Mouse (Mus musculus) intestine, embryonic 14.5 days (tissue): ENCODE measurements around the gene Aars2. TPM values are rescaled to one million over a fixed set of nuclear protein-coding genes. Genes with fewer than 3 reads are reported as not detected.
A peak's percentile ranks its signal among the peaks of the same experiment; 100 is the strongest.

ENCODE experiments used
- ATAC-seq: fragments of 200-750 bp; cut with Nextera tagmentation; replicated peaks from 2 replicates; pipeline ENCODE4 v1.8.0; 2017; ENCODE audit warnings: low read depth, moderate number of reproducible peaks, moderate TSS enrichment, moderate library complexity; ENCODE audit not compliant: low FRiP score, low TSS enrichment
- DNase-seq: peaks from one replicate; pipeline ENCODE4 v3.0.0-alpha.2; 2018; ENCODE audit warnings: low spot score
- H3K27ac ChIP-seq: fragments of 300-500 bp; sonication (generic); 2 replicates; pipeline ENCODE4 v1.5.1; 2014; ENCODE audit warnings: low read depth, mild to moderate bottlenecking, control low read depth
- H3K27me3 ChIP-seq: fragments of 300-500 bp; sonication (generic); replicated peaks from 2 replicates; pipeline ENCODE4 v1.6.1; 2014; ENCODE audit warnings: low read length, control low read depth; ENCODE audit not compliant: control insufficient read depth, insufficient read depth
- H3K36me3 ChIP-seq: fragments of 300-500 bp; sonication (generic); 2 replicates; pipeline ENCODE4 v1.6.1; 2014; ENCODE audit warnings: low read length, control low read depth; ENCODE audit not compliant: control insufficient read depth, insufficient read depth
- H3K4me1 ChIP-seq: fragments of 300-500 bp; sonication (generic); replicated peaks from 2 replicates; pipeline ENCODE4 v1.6.1; 2014; ENCODE audit warnings: low read length, control low read depth, mixed read lengths; ENCODE audit not compliant: control insufficient read depth, insufficient read depth
- H3K4me2 ChIP-seq: fragments of 300-500 bp; sonication (generic); 2 replicates; pipeline ENCODE4 v1.6.1; 2014; ENCODE audit warnings: low read length
- H3K4me3 ChIP-seq: fragments of 300-500 bp; sonication (generic); 2 replicates; pipeline ENCODE4 v1.5.1; 2014; ENCODE audit warnings: low read depth, low read length, control low read depth, mixed read lengths
- H3K9ac ChIP-seq: fragments of 300-500 bp; sonication (generic); 2 replicates; pipeline ENCODE4 v1.6.1; 2014; ENCODE audit warnings: mild to moderate bottlenecking, low read length
- H3K9me3 ChIP-seq: fragments of 300-500 bp; sonication (generic); 2 replicates; pipeline ENCODE4 v1.6.1; 2016; ENCODE audit warnings: low read length, control low read depth; ENCODE audit not compliant: control insufficient read depth
- WGBS: fragments of 180-500 bp; shearing (Covaris S2); extraction: QIAGEN DNeasy Blood & Tissue Kit; methylation state at CpG from one replicate; pipeline ENCODE4 v1.1.7; 2014; 5-methylcytosine and 5-hydroxymethylcytosine counted together
- polyA plus RNA-seq: library from polyadenylated mRNA; unstranded; fragments of >200 nt; fragmentation: Nextera tagmentation; extraction: Ambion mirVana; gene quantifications from 2 replicates; pipeline ENCODE4 v1.2.1, GENCODE M21; 2014

Gene Aars2
- polyA plus RNA-seq, 1 experiment from 2014 or later, result 17.3 TPM

- Histone ChIP-seq H3K36me3 (peaks cover 14% of the 10 kb centered on the region), H3K9me3 (no peaks in the 10 kb centered on the region), H3K27ac (no peak overlapping the region), H3K4me2 (peak overlapping the region; percentile 50; the same call in 1 of the 2 replicates), H3K4me3 (no peak overlapping the region), H3K4me1 (peaks cover 6% of the 10 kb centered on the region; the same call in 1 of the 2 replicates), H3K9ac (no peak overlapping the region), H3K27me3 (no peaks in the 10 kb centered on the region)
- ATAC-seq (no peak), DNase-seq (no peak)
- WGBS, result 65% methylated on average over 6 of the region's 6 CpGs
These were observed 638 bp upstream of the Aars2 start for GRCm38 (mm10) chr17:45505941-45506465.

- Histone ChIP-seq H3K4me1 (peaks cover 4% of the 10 kb centered on the region; the same call in 1 of the 2 replicates), H3K9me3 (no peaks in the 10 kb centered on the region), H3K4me2 (no peak overlapping the region), H3K27me3 (no peaks in the 10 kb centered on the region), H3K27ac (no peak overlapping the region), H3K36me3 (peaks cover 21% of the 10 kb centered on the region), H3K4me3 (no peak overlapping the region), H3K9ac (no peak overlapping the region)
- ATAC-seq (no peak), DNase-seq (no peak)
- WGBS, result 92% methylated on average over 4 of the region's 4 CpGs
These were observed 4.2 kb downstream of the Aars2 start for GRCm38 (mm10) chr17:45510871-45511270.

GRCm38 (mm10) chr17:45511757-45512156 lies 5.1 kb downstream of the Aars2 start:
- H3K4me3 ChIP-seq, result no peak overlapping the region
- H3K4me1 ChIP-seq, result no peaks in the 10 kb centered on the region
- no peak overlapping the region for H3K9ac ChIP-seq
- H3K4me2 ChIP-seq, result no peak overlapping the region
- 86% methylated on average over 4 of the region's 4 CpGs for WGBS
- ATAC-seq, result no peak
- no peak overlapping the region for H3K27ac ChIP-seq
- peaks cover 24% of the 10 kb centered on the region for H3K36me3 ChIP-seq
- H3K9me3 ChIP-seq, result no peaks in the 10 kb centered on the region
- no peaks in the 10 kb centered on the region for H3K27me3 ChIP-seq
- no peak for DNase-seq

- ATAC-seq (0 out of 2 replicates have a peak, but pooled peaks have one; percentile 37), DNase-seq (no peak)
- no peak overlapping the region for H3K4me2 ChIP-seq
- no peaks in the 10 kb centered on the region for H3K27me3 ChIP-seq
- H3K4me3 ChIP-seq, result no peak overlapping the region
- H3K36me3 ChIP-seq, result peaks cover 35% of the 10 kb centered on the region
- no peaks in the 10 kb centered on the region for H3K4me1 ChIP-seq
- H3K9me3 ChIP-seq, result no peaks in the 10 kb centered on the region
- H3K27ac ChIP-seq, result no peak overlapping the region
- H3K9ac ChIP-seq, result no peak overlapping the region
- 51% methylated on average over 15 of the region's 15 CpGs for WGBS
These were observed 8.6 kb downstream of the Aars2 start for GRCm38 (mm10) chr17:45515204-45515726.

- Histone ChIP-seq H3K9ac (no peak overlapping the region), H3K4me3 (no peak overlapping the region), H3K27ac (no peak overlapping the region), H3K4me2 (no peak overlapping the region), H3K36me3 (peaks cover 36% of the 10 kb centered on the region), H3K27me3 (no peaks in the 10 kb centered on the region), H3K9me3 (no peaks in the 10 kb centered on the region), H3K4me1 (no peaks in the 10 kb centered on the region)
- WGBS, result 74% methylated on average over 10 of the region's 10 CpGs
- ATAC-seq, result no peak
- DNase-seq, result no peak
These were observed 9.2 kb downstream of the Aars2 start for GRCm38 (mm10) chr17:45515806-45516205.

GRCm38 (mm10) chr17:45516488-45516887 lies 9.8 kb downstream of the Aars2 start:
- 49% methylated on average over 8 of the region's 8 CpGs for WGBS
- Histone ChIP-seq H3K27ac (no peak overlapping the region), H3K9ac (no peak overlapping the region), H3K4me2 (no peak overlapping the region), H3K27me3 (no peaks in the 10 kb centered on the region), H3K4me3 (no peak overlapping the region), H3K36me3 (peaks cover 31% of the 10 kb centered on the region), H3K9me3 (no peaks in the 10 kb centered on the region), H3K4me1 (no peaks in the 10 kb centered on the region)
- DNase-seq, result peak; percentile 94
- ATAC-seq, result no peak; the same call in 1 of the 2 replicates

- Histone ChIP-seq H3K27me3 (no peaks in the 10 kb centered on the region), H3K4me3 (no peak overlapping the region), H3K9me3 (no peaks in the 10 kb centered on the region), H3K9ac (no peak overlapping the region), H3K4me2 (no peak overlapping the region), H3K4me1 (no peaks in the 10 kb centered on the region), H3K27ac (no peak overlapping the region), H3K36me3 (peaks cover 28% of the 10 kb centered on the region)
- WGBS, result 94% methylated on average over 21 of the region's 21 CpGs
- DNase-seq, result no peak
- no peak for ATAC-seq
These were observed 10.5 kb downstream of the Aars2 start for GRCm38 (mm10) chr17:45517135-45517534.

- H3K36me3 ChIP-seq, result peaks cover 28% of the 10 kb centered on the region
- no peak overlapping the region for H3K4me3 ChIP-seq
- no peak for DNase-seq
- no peak overlapping the region for H3K27ac ChIP-seq
- no peak overlapping the region for H3K9ac ChIP-seq
- H3K4me2 ChIP-seq, result no peak overlapping the region
- no peaks in the 10 kb centered on the region for H3K9me3 ChIP-seq
- 92% methylated on average over 28 of the region's 28 CpGs for WGBS
- no peak for ATAC-seq
- H3K27me3 ChIP-seq, result no peaks in the 10 kb centered on the region
- 0 out of 2 replicates have a peak, but pooled peaks cover 4% of the 10 kb centered on the region for H3K4me1 ChIP-seq
These were observed 11.0 kb downstream of the Aars2 start for GRCm38 (mm10) chr17:45517549-45518215.
